Mouse (Mus musculus): ENCODE measurements around the gene Nol4l.
"Not testable (repeated sequence)": the region's sequence is repeated elsewhere in the genome, so short reads cannot be mapped to it uniquely, and the experiment has no call there.

Gene Nol4l

GRCm38 (mm10) chr2:153422051-153422450, 107.7 kb downstream of the Nol4l start:
- in situ Hi-C loops (cut with MboI; ENCODE audit: low sequenced_read_pairs): loop anchor here (25.0 kb wide), 1 partner anchor 510 kb away; the partner anchor contains the start of gene Mylk2

- in situ Hi-C loops (cut with MboI; ENCODE audit: low sequenced_read_pairs): loop anchor here (25.0 kb wide), 1 partner anchor 509 kb away; the partner anchor contains the start of gene Mylk2
These were observed 108.5 kb downstream of the Nol4l start for GRCm38 (mm10) chr2:153421233-153421632.

- in situ Hi-C loops (cut with MboI; ENCODE audit: low sequenced_read_pairs): loop anchor here (25.0 kb wide), 1 partner anchor 506 kb away; the partner anchor contains the start of gene Mylk2
These were observed 111.4 kb downstream of the Nol4l start for GRCm38 (mm10) chr2:153418381-153418780.

DNA sequence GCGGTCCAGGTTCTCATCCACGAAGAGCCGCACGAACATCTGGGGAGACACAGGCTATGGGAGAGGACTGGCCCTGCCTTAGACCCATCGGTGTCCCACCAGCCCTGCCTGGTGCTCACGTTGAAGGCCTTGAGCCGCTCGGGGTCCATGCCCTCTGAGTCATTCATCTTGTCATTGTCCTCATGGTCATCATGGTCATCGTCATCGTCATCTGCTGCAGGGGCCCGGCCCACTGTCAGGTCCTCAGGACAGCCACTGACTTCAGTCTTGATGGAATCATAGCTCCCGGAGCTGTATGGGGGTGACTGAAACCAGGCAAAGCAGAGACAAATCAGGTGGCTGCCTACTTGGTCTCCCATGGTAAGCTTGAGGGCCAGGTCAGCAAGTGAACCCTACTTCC, 111.9 kb downstream of the Nol4l start:
- in situ Hi-C loops (cut with MboI; ENCODE audit: low sequenced_read_pairs): loop anchor here (25.0 kb wide), 1 partner anchor 506 kb away; the partner anchor contains the start of gene Mylk2

- in situ Hi-C loops (cut with MboI; ENCODE audit: low sequenced_read_pairs): loop anchor here (25.0 kb wide), 1 partner anchor 502 kb away; the partner anchor contains the start of gene Mylk2
These were observed 115.2 kb downstream of the Nol4l start for GRCm38 (mm10) chr2:153414607-153415006.

DNA sequence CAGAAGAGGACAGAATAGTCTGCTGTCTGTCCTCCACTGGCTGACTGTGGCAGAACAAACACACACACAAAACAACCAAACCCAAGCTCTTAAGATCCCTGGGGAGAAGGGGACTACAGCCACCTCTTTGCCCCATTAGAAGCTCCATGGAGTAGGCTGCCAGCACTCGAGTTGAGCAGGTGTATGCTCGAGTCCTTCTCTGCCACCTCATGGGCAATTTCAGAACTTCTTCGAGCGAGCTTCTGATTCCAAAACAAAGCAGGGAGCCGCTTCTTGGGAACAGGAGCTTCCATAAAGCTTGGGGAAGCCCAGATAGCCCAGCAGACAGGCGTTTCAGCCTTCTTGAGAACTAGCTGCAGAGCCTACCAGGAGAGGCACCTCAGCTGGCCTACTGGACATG, 117.2 kb downstream of the Nol4l start:
- in situ Hi-C loops (cut with MboI; ENCODE audit: low sequenced_read_pairs): loop anchor here (25.0 kb wide), 1 partner anchor 500 kb away; the partner anchor contains the start of gene Mylk2

DNA sequence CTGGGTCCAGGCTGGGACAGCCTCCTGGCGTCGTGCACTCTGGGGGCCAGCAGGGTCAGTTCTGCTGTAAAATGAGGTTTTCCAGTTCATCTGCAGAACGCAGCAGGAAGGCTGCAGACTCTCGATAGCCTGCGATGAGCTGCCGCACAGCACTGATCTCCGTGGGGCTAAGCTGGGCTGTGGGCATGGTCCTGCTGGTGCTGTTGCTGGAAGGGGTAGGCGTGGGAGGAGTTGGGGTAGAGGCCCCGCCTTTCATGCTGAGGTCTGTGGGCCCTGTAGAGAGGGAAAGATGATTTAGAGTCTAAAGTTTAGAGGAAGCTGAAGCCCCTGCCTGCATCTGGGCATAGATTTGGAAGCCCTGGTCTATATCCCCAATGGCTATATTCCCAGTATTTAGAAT, 118.2 kb downstream of the Nol4l start:
- in situ Hi-C loops (cut with MboI; ENCODE audit: low sequenced_read_pairs): loop anchor here (25.0 kb wide), 1 partner anchor 499 kb away; the partner anchor contains the start of gene Mylk2

GRCm38 (mm10) chr2:153408971-153409370, 120.8 kb downstream of the Nol4l start:
- in situ Hi-C loops (cut with MboI; ENCODE audit: low sequenced_read_pairs): loop anchor here (25.0 kb wide), 1 partner anchor 497 kb away; the partner anchor contains the start of gene Mylk2

GRCm38 (mm10) chr2:153406882-153407281, 122.9 kb downstream of the Nol4l start:
- in situ Hi-C loops (cut with MboI; ENCODE audit: low sequenced_read_pairs): loop anchor here (25.0 kb wide), 1 partner anchor 495 kb away; the partner anchor contains the start of gene Mylk2

GRCm38 (mm10) chr2:153404882-153405281, 124.9 kb downstream of the Nol4l start:
- in situ Hi-C loops (cut with MboI; ENCODE audit: low sequenced_read_pairs): loop anchor here (25.0 kb wide), 1 partner anchor 493 kb away; the partner anchor contains the start of gene Mylk2

DNA sequence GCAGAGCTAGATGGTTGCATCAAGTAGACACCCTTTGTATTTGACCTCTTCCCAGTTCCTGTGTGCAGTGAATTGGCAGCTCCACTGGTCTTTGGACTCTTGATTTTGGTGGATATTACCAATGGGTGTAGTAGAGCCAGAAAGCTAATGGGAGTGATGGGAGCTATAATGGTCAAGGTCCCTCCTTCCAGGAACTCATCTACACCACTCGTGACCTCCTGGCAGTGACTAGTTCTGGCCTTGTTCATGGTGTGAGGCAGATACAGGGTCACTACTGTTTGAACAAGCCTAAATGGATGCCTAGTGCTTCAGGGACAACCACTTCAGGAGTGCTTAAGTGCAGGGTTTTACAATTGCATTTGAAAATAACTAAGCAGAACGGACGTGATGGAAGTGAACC, 125.7 kb downstream of the Nol4l start:
- in situ Hi-C loops (cut with MboI; ENCODE audit: low sequenced_read_pairs): loop anchor here (25.0 kb wide), 1 partner anchor 492 kb away; the partner anchor contains the start of gene Mylk2

DNA sequence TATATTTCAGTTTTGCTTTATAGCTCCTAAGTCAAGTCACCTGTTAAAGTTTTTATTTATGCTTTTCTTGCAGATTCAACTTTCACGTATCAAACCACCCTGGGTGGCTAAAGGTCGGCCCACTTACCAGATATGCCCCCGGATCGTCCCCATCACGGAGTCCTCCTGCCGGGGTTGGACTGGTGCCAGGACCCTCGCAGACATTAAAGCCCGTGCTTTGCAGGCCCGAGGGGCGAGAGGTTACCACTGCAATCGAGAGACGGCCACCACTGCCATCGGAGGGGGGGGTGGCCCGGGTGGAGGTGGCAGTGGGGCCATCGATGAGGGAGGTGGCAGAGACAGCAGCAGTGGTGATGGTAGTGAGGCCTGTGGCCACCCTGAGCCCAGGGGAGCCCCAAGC, 130.6 kb downstream of the Nol4l start:
- in situ Hi-C loops (cut with MboI; ENCODE audit: low sequenced_read_pairs): no loop called here

GRCm38 (mm10) chr2:153397790-153398515, 131.8 kb downstream of the Nol4l start:
- in situ Hi-C loops (cut with MboI; ENCODE audit: low sequenced_read_pairs): no loop called here

- in situ Hi-C loops (cut with MboI; ENCODE audit: low sequenced_read_pairs): no loop called here
These were observed 136.7 kb downstream of the Nol4l start for GRCm38 (mm10) chr2:153393045-153393444.

DNA sequence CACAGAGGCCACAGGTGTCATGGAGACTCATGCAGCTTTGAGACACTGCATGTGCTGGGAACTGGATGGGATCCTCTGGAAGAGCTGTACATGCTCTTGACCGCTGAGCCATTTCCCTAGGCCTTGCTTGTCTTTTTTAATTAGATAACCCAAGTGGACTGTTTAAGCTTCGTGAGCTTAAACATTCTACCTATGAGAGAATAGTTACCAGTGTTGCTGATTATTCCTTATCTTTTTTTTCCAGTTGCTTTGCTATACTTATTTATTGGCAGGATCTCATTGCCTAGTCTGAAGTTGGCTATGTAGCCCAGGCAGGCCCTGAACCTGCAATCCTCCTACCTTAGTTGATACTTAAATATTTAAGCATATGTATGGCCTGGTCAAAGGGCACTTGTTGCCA, 139.9 kb downstream of the Nol4l start:
- in situ Hi-C loops (cut with MboI; ENCODE audit: low sequenced_read_pairs): no loop called here

DNA sequence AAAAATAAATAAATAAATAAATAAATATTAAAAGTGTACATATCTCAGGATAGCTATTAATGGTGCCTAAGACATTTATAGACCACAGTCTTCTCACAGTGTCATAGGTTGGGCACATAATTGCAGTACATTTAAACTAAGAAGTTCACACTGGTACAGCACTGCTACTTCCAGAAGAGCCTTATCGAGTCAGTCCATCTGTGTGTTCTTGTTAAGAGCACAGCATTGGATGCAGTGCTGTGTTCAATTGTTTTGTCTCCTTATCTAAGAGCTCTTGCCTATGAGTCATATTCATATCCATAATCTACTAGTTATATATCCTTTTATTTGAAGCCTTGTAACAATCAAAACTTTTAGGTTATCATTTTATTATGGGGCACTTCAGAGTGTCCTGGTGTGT, 149.3 kb downstream of the Nol4l start:
- in situ Hi-C loops (cut with MboI; ENCODE audit: low sequenced_read_pairs): no loop called here

- in situ Hi-C loops (cut with MboI; ENCODE audit: low sequenced_read_pairs): no loop called here
These were observed 154.4 kb downstream of the Nol4l start for GRCm38 (mm10) chr2:153375380-153375779.

DNA sequence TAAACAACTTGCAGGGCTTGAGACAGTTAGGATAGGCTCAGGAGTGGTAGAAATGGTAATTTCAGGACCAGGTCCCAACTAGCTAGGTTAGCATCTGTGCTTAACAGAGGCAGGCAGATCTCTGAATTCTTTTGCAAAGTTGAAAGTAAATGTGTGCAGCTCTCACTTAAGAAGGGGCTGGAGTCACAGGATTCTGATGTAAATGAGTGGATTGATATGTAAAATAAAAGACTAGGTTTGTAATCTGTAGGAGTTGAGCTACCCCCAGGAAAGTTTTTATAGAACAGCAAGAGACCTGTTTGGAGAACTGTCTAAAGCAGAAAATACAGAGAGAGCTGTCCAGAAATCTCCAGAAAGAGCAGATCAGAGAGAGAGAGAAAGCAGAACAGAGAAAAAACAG, 158.9 kb downstream of the Nol4l start:
- in situ Hi-C loops (cut with MboI; ENCODE audit: low sequenced_read_pairs): no loop called here

- in situ Hi-C loops (cut with MboI; ENCODE audit: low sequenced_read_pairs): not testable (repeated sequence)
These were observed 165.2 kb downstream of the Nol4l start for GRCm38 (mm10) chr2:153364531-153364930.

DNA sequence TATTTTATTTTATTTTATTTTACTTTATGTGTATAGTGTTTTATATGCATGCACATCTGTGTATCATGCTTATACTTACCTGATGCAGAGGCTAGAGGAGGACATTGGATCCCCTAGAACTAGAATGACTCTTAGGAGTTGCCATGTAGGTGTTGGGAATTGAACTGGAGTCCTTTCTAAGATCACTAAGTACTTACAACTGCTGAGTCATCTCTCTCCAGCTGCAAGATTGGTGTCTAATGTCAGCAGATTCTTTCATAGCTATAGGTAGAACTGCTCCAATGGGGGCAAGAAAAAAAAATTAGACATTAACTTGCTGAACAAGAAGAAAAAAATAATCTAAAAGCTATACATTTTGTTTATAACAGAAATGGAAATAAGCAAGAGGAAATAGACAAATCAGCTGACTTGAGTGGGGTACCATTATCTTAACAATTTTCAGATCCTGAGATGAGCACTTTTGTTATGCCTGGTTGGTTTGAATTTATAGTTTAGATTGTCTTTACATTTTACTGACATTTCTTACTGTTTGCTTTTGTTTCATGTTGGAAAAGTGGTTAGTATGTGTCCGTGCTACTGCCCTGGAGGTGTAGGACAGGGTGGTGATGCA, 168.6 kb downstream of the Nol4l start:
- in situ Hi-C loops (cut with MboI; ENCODE audit: low sequenced_read_pairs): no loop called here

Measured in CH12F3 (cell line).